Mouse (Mus musculus) kidney, postnatal 0 days (tissue): ENCODE results near the gene Itga10. TPM values are rescaled to one million over a fixed set of nuclear protein-coding genes. Genes with fewer than 3 reads are reported as not detected.

Source experiments
- ATAC-seq: fragments of 200-750 bp; cut with Nextera tagmentation; replicated peaks from 2 replicates; pipeline ENCODE4 v1.8.0; 2017; ENCODE audit warnings: low read depth, moderate number of reproducible peaks, moderate TSS enrichment, moderate library complexity; ENCODE audit not compliant: low FRiP score
- DNase-seq: peaks from one replicate; pipeline ENCODE4 v3.0.0-alpha.2; 2016; ENCODE audit warnings: low spot score
- H3K27ac ChIP-seq: fragments of 300-500 bp; sonication (generic); 2 replicates; pipeline ENCODE4 v1.5.1; 2014; ENCODE audit warnings: mild to moderate bottlenecking
- H3K27me3 ChIP-seq: fragments of 300-500 bp; sonication (generic); 2 replicates; pipeline ENCODE4 v1.6.1; 2014; ENCODE audit warnings: low read length, mixed read lengths; ENCODE audit not compliant: insufficient read depth
- H3K36me3 ChIP-seq: fragments of 300-500 bp; sonication (generic); 2 replicates; pipeline ENCODE4 v1.6.1; 2014; ENCODE audit warnings: low read length, mixed read lengths; ENCODE audit not compliant: insufficient read depth
- H3K4me1 ChIP-seq: fragments of 300-500 bp; sonication (generic); replicated peaks from 2 replicates; pipeline ENCODE4 v1.6.1; 2014; ENCODE audit warnings: antibody characterized with exemption, low read length, mixed read lengths; ENCODE audit not compliant: insufficient read depth
- H3K4me2 ChIP-seq: fragments of 300-500 bp; sonication (generic); 2 replicates; pipeline ENCODE4 v1.6.1; 2014; ENCODE audit warnings: mild to moderate bottlenecking, low read length, moderate library complexity, mixed read lengths
- H3K4me3 ChIP-seq: fragments of 300-500 bp; sonication (generic); replicated peaks from 2 replicates; pipeline ENCODE4 v1.5.1; 2014; ENCODE audit warnings: low read depth, low read length
- H3K9ac ChIP-seq: fragments of 300-500 bp; sonication (generic); 2 replicates; pipeline ENCODE4 v1.6.1; 2014; ENCODE audit warnings: low read depth, low read length
- H3K9me3 ChIP-seq: fragments of 300-500 bp; sonication (generic); replicated peaks from 2 replicates; pipeline ENCODE4 v1.6.1; 2016; ENCODE audit warnings: low read length, inconsistent platforms, mixed read lengths
- CTCF ChIP-seq: IDR thresholded peaks from 2 replicates; pipeline ENCODE4 v1.5.1; 2016; ENCODE audit warnings: antibody characterized with exemption, low read depth, mild to moderate bottlenecking, moderate library complexity
- WGBS: fragments of 180-500 bp; shearing (Covaris S2); extraction: QIAGEN DNeasy Blood & Tissue Kit; methylation state at CpG from one replicate; pipeline ENCODE4 v1.1.7; 2014; 5-methylcytosine and 5-hydroxymethylcytosine counted together
- polyA plus RNA-seq: library from polyadenylated mRNA; unstranded; fragments of >200 nt; fragmentation: Nextera tagmentation; extraction: Ambion mirVana; gene quantifications from 2 replicates; pipeline ENCODE4 v1.2.1, GENCODE M21; 2015

Itga10 gene
- polyA plus RNA-seq, 1 experiment from 2014 or later = 0.59 TPM

GRCm38 (mm10) chr3:96693579-96693978 lies 48.2 kb downstream of the Itga10 start:
- Histone ChIP-seq H3K4me3 (no peak overlapping the region), H3K27ac (no peak overlapping the region), H3K4me2 (no peak overlapping the region), H3K9me3 (no peaks in the 10 kb centered on the region), H3K4me1 (peaks cover 10% of the 10 kb centered on the region), H3K27me3 (no peaks in the 10 kb centered on the region), H3K36me3 (no peaks in the 10 kb centered on the region), H3K9ac (no peak overlapping the region)
- ATAC-seq (no peak), DNase-seq (no peak)
- no peak for TF ChIP-seq CTCF
- WGBS = 84% methylated on average over 1 of the region's 1 CpGs

GRCm38 (mm10) chr3:96696198-96696765 lies 50.9 kb downstream of the Itga10 start, which contains the start of gene Pias3:
Gene Pias3, plus strand, starts transcription at chr3:96696384.
- ATAC-seq = peak; percentile 82
- Histone ChIP-seq H3K4me1 (peaks cover 10% of the 10 kb centered on the region), H3K9ac (peak within 1 kb of the TSS; percentile 88), H3K9me3 (no peaks in the 10 kb centered on the region), H3K36me3 (no peaks in the 10 kb centered on the region; the same call in 1 of the 2 replicates), H3K4me3 (peak within 1 kb of the TSS; percentile 90), H3K4me2 (peak within 1 kb of the TSS; percentile 91), H3K27me3 (no peaks in the 10 kb centered on the region), H3K27ac (peak within 1 kb of the TSS; percentile 92)
- DNase-seq = peak; percentile 96
- under 1% methylated on average over 35 of the region's 35 CpGs for WGBS
- TF ChIP-seq CTCF = no peak

- H3K4me1 ChIP-seq = peaks cover 10% of the 10 kb centered on the region
- H3K9me3 ChIP-seq = no peaks in the 10 kb centered on the region
- no peaks in the 10 kb centered on the region for H3K27me3 ChIP-seq
- WGBS = 1% methylated on average over 80 of the region's 85 CpGs
- peaks cover 7% of the 10 kb centered on the region for H3K36me3 ChIP-seq
- peak overlapping the region; percentile 91 for H3K4me2 ChIP-seq
- ATAC-seq (peak; percentile 94), DNase-seq (peak; percentile 96)
- H3K4me3 ChIP-seq = peak overlapping the region; percentile 90
- no peak for TF ChIP-seq CTCF
- H3K27ac ChIP-seq = peak overlapping the region; percentile 92
- peak overlapping the region; percentile 88 for H3K9ac ChIP-seq
These were observed 51.7 kb downstream of the Itga10 start for GRCm38 (mm10) chr3:96696766-96697732.

- Histone ChIP-seq H3K27ac (no peak overlapping the region), H3K9me3 (no peaks in the 10 kb centered on the region), H3K36me3 (peaks cover 19% of the 10 kb centered on the region), H3K27me3 (no peaks in the 10 kb centered on the region), H3K4me1 (peaks cover 10% of the 10 kb centered on the region), H3K4me2 (no peak overlapping the region), H3K9ac (no peak overlapping the region), H3K4me3 (no peak overlapping the region)
- ATAC-seq (no peak), DNase-seq (no peak)
- 0 out of 2 replicates have a peak, but pooled peaks have one; percentile 5 for TF ChIP-seq CTCF
- 35% methylated on average over 19 of the region's 19 CpGs for WGBS
These were observed 53.8 kb downstream of the Itga10 start for GRCm38 (mm10) chr3:96698993-96699690.

- H3K9ac ChIP-seq = no peak overlapping the region
- peaks cover 26% of the 10 kb centered on the region for H3K36me3 ChIP-seq
- TF ChIP-seq CTCF = peak; percentile 62
- no peak overlapping the region for H3K4me3 ChIP-seq
- peaks cover 10% of the 10 kb centered on the region for H3K4me1 ChIP-seq
- no peak overlapping the region for H3K27ac ChIP-seq
- DNase-seq (peak; percentile 59), ATAC-seq (no peak)
- H3K27me3 ChIP-seq = no peaks in the 10 kb centered on the region
- WGBS = 70% methylated on average over 7 of the region's 7 CpGs
- no peaks in the 10 kb centered on the region for H3K9me3 ChIP-seq
- H3K4me2 ChIP-seq = no peak overlapping the region
These were observed 55.0 kb downstream of the Itga10 start for GRCm38 (mm10) chr3:96700376-96700775.

- peaks cover 26% of the 10 kb centered on the region for H3K36me3 ChIP-seq
- H3K27ac ChIP-seq = no peak overlapping the region
- 81% methylated on average over 4 of the region's 4 CpGs for WGBS
- H3K4me3 ChIP-seq = no peak overlapping the region
- no peak for ATAC-seq
- H3K4me1 ChIP-seq = peaks cover 7% of the 10 kb centered on the region
- H3K27me3 ChIP-seq = no peaks in the 10 kb centered on the region
- DNase-seq = no peak
- TF ChIP-seq CTCF = no peak
- H3K9me3 ChIP-seq = no peaks in the 10 kb centered on the region
- H3K9ac ChIP-seq = no peak overlapping the region
- no peak overlapping the region for H3K4me2 ChIP-seq
These were observed 55.6 kb downstream of the Itga10 start for GRCm38 (mm10) chr3:96701003-96701402.
